Mouse (Mus musculus): ENCODE data around the gene 2310022B05Rik.

DNA sequence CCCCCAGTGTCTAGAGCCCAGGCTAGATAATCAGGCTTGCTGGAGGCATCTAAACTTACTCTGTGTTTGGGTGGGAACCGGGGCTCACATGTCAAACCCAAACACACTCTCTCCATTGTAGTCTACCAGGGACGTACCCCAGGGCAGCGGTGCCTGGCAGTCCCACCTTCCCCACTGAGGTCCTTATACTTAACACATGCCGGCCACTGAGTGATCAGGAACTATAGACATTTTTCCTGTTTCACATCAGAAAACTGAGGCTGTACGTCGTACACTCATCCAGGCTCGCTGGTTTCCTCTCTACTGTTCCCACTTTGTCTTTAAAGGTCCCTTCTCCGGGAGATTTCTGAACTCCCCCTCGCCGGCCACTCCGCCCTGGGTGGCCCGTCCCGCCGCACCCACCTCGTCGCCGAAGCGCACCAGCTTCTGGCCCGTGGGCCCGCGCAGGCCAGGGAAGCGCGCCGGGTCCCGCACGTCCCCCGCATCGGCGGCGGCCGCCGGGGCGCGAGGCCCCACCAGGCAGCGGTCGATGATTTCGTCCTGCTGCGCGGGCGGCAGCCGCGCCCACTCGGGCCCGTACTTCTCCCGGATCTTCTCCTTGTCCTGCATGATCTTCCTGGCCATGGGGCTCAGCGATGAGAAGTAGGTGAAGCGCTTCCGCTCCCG is 590 bp downstream of the 2310022B05Rik start:
- TF ChIP-seq CTCF (IDR thresholded peaks at IDR 0.05; ENCODE audit: low read depth, low read length) (no peak), POLR2A (IDR thresholded peaks at IDR 0.05; ENCODE audit: extremely low read depth, insufficient read depth, low read length) (no peak)

Measured in liver, adult 2 months (tissue).